Mouse (Mus musculus) E14TG2a.4 (cell line): ENCODE results near the gene Gdf3.

Experiments used
- CTCF ChIP-seq: conservative IDR thresholded peaks from 2 replicates; pipeline ENCODE4 v1.5.1; 2014; ENCODE audit warnings: low read length
- NANOG ChIP-seq: IDR thresholded peaks from 2 replicates; pipeline ENCODE4 v1.6.1; 2014; ENCODE audit warnings: borderline replicate concordance, low read length, mixed read lengths
- POU5F1 ChIP-seq: IDR thresholded peaks from 2 replicates; pipeline ENCODE4 v1.6.1; 2014; ENCODE audit warnings: low read length, borderline replicate concordance

DNA sequence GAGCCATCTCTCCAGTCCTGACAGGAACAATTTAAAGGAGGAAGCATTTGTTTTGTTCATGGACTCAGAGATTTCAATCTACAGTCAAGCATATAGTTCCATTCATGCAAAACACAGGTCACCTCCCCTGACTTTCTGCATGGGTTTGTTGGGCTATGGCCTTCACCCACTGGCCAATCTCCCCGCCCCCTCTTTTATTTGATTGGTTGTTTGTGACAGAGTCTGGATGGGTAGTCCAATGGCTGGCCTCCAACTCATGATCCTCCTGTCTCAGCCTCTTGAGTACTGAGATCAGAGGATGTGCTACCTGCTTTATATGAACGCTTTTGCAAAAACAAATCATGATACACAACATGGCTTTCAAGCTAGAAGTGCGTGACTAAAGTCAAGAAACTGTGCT lies 32.9 kb downstream of the Gdf3 start:
- TF ChIP-seq CTCF (no peak), POU5F1 (no peak), NANOG (no peak)
